Mouse (Mus musculus): Measurements from ENCODE around the gene Ror2. TPM values are rescaled to one million over a fixed set of nuclear protein-coding genes. Genes with fewer than 3 reads are reported as not detected.
"Not testable (repeated sequence)": the region's sequence is repeated elsewhere in the genome, so short reads cannot be mapped to it uniquely, and the experiment has no call there.

The Ror2 gene
- 3.2 and 3.7 TPM in 2 replicates for polyA plus RNA-seq (2015; fragmentation: Nextera tagmentation; extraction: Ambion mirVana)

GRCm38 (mm10) chr13:53285756-53286361, at the start of gene Ror2:
Gene Ror2 (minus strand): TSS chr13:53286124.
- Histone ChIP-seq H3K4me3 (peak within 1 kb of the TSS; percentile 42), H3K9ac (peak within 1 kb of the TSS; percentile 31), H3K4me2 (peak within 1 kb of the TSS; percentile 57), H3K27me3 (replicated peaks) (peaks cover 41% of the 10 kb centered on the region), H3K36me3 (replicated peaks) (no peaks in the 10 kb centered on the region), H3K9me3 (no peaks in the 10 kb centered on the region), H3K27ac (no peak within 1 kb of the TSS), H3K4me1 (peaks cover 17% of the 10 kb centered on the region)
- peak; percentile 69 for ATAC-seq (replicated peaks)
- WGBS = 1% methylated on average over 60 of the region's 68 CpGs

- peaks cover 21% of the 10 kb centered on the region for H3K36me3 ChIP-seq (replicated peaks)
- H3K27ac ChIP-seq = no peak overlapping the region
- no peaks in the 10 kb centered on the region for H3K4me1 ChIP-seq
- no peak for ATAC-seq (replicated peaks)
- no peak overlapping the region for H3K9ac ChIP-seq
- whole genome bisulfite sequencing = 90% methylated on average over 8 of the region's 8 CpGs
- no peak overlapping the region for H3K4me2 ChIP-seq
- H3K9me3 ChIP-seq = no peaks in the 10 kb centered on the region
- no peaks in the 10 kb centered on the region for H3K27me3 ChIP-seq (replicated peaks)
- H3K4me3 ChIP-seq = no peak overlapping the region
Measured at GRCm38 (mm10) chr13:53333769-53334168, 47.8 kb upstream of the Ror2 start.

GRCm38 (mm10) chr13:53330246-53330645, 44.3 kb upstream of the Ror2 start:
- no peak for ATAC-seq (replicated peaks)
- 79% methylated on average over 2 of the region's 2 CpGs for WGBS

GRCm38 (mm10) chr13:53325531-53325930, 39.6 kb upstream of the Ror2 start:
- Histone ChIP-seq H3K4me2 (no peak overlapping the region), H3K4me1 (no peaks in the 10 kb centered on the region), H3K27me3 (replicated peaks) (no peaks in the 10 kb centered on the region), H3K27ac (no peak overlapping the region), H3K4me3 (no peak overlapping the region), H3K9me3 (no peaks in the 10 kb centered on the region), H3K36me3 (replicated peaks) (no peaks in the 10 kb centered on the region), H3K9ac (no peak overlapping the region)
- 93% methylated on average over 1 of the region's 1 CpGs for WGBS
- no peak for ATAC-seq (replicated peaks)

More at GRCm38 (mm10) chr13:53330246-53330645, 44.3 kb upstream of the Ror2 start:
- Histone ChIP-seq H3K27ac (no peak overlapping the region), H3K27me3 (replicated peaks) (no peaks in the 10 kb centered on the region), H3K9ac (no peak overlapping the region), H3K36me3 (replicated peaks) (peaks cover 11% of the 10 kb centered on the region; the same call in 1 of the 2 replicates), H3K9me3 (no peaks in the 10 kb centered on the region), H3K4me2 (no peak overlapping the region), H3K4me1 (no peaks in the 10 kb centered on the region), H3K4me3 (no peak overlapping the region)

GRCm38 (mm10) chr13:53323661-53324060, 37.7 kb upstream of the Ror2 start:
- WGBS = 79% methylated on average over 2 of the region's 2 CpGs
- Histone ChIP-seq H3K9me3 (no peaks in the 10 kb centered on the region), H3K4me2 (no peak overlapping the region), H3K27me3 (replicated peaks) (no peaks in the 10 kb centered on the region), H3K4me3 (no peak overlapping the region), H3K27ac (no peak overlapping the region), H3K36me3 (replicated peaks) (no peaks in the 10 kb centered on the region), H3K9ac (no peak overlapping the region), H3K4me1 (no peaks in the 10 kb centered on the region)
- ATAC-seq (replicated peaks) = no peak

- Histone ChIP-seq H3K4me2 (no peak overlapping the region), H3K9me3 (no peaks in the 10 kb centered on the region), H3K27ac (no peak overlapping the region), H3K27me3 (replicated peaks) (no peaks in the 10 kb centered on the region), H3K4me3 (no peak overlapping the region), H3K9ac (no peak overlapping the region), H3K36me3 (replicated peaks) (no peaks in the 10 kb centered on the region), H3K4me1 (no peaks in the 10 kb centered on the region)
- ATAC-seq (replicated peaks) = no peak
- WGBS = 88% methylated on average over 12 of the region's 12 CpGs
Measured at GRCm38 (mm10) chr13:53320899-53321298, 35.0 kb upstream of the Ror2 start.

GRCm38 (mm10) chr13:53316515-53317295, 30.8 kb upstream of the Ror2 start:
- H3K4me2 ChIP-seq = no peak overlapping the region
- H3K27ac ChIP-seq = no peak overlapping the region
- no peaks in the 10 kb centered on the region for H3K4me1 ChIP-seq
- H3K9ac ChIP-seq = no peak overlapping the region
- no peaks in the 10 kb centered on the region for H3K27me3 ChIP-seq (replicated peaks)
- no peak overlapping the region for H3K4me3 ChIP-seq
- H3K36me3 ChIP-seq (replicated peaks) = no peaks in the 10 kb centered on the region
- 76% methylated on average over 11 of the region's 11 CpGs for WGBS
- no peak for ATAC-seq (replicated peaks)
- no peaks in the 10 kb centered on the region for H3K9me3 ChIP-seq

GRCm38 (mm10) chr13:53315757-53316156, 29.8 kb upstream of the Ror2 start:
- H3K9me3 ChIP-seq; H3K27ac ChIP-seq; ATAC-seq (replicated peaks); H3K4me2 ChIP-seq; H3K4me3 ChIP-seq; H3K36me3 ChIP-seq (replicated peaks); H3K9ac ChIP-seq; H3K27me3 ChIP-seq (replicated peaks); H3K4me1 ChIP-seq: not testable (repeated sequence)
- 73% methylated on average over 4 of the region's 4 CpGs for WGBS

GRCm38 (mm10) chr13:53310442-53310841, 24.5 kb upstream of the Ror2 start:
- ATAC-seq (replicated peaks) = no peak
- Histone ChIP-seq H3K9me3 (no peaks in the 10 kb centered on the region), H3K36me3 (replicated peaks) (no peaks in the 10 kb centered on the region), H3K27me3 (replicated peaks) (no peaks in the 10 kb centered on the region), H3K4me2 (no peak overlapping the region), H3K9ac (no peak overlapping the region), H3K4me1 (peaks cover 11% of the 10 kb centered on the region), H3K4me3 (no peak overlapping the region), H3K27ac (no peak overlapping the region)
- 88% methylated on average over 5 of the region's 5 CpGs for WGBS

GRCm38 (mm10) chr13:53309661-53310160, 23.8 kb upstream of the Ror2 start:
- Histone ChIP-seq H3K9me3 (no peaks in the 10 kb centered on the region), H3K4me2 (peak overlapping the region; percentile 51), H3K9ac (peak overlapping the region; percentile 30; the same call in 1 of the 2 replicates), H3K27me3 (replicated peaks) (no peaks in the 10 kb centered on the region), H3K36me3 (replicated peaks) (no peaks in the 10 kb centered on the region), H3K27ac (0 out of 2 replicates have a peak overlapping the region, but pooled peaks have one; percentile 45), H3K4me1 (peaks cover 11% of the 10 kb centered on the region), H3K4me3 (peak overlapping the region; percentile 25)
- ATAC-seq (replicated peaks) = peak; percentile 80
- 4% methylated on average over 15 of the region's 15 CpGs for WGBS

GRCm38 (mm10) chr13:53309148-53309547, 23.2 kb upstream of the Ror2 start:
- Histone ChIP-seq H3K9me3 (no peaks in the 10 kb centered on the region), H3K4me2 (no peak overlapping the region), H3K4me1 (peaks cover 11% of the 10 kb centered on the region), H3K27me3 (replicated peaks) (no peaks in the 10 kb centered on the region), H3K36me3 (replicated peaks) (no peaks in the 10 kb centered on the region), H3K9ac (no peak overlapping the region), H3K27ac (no peak overlapping the region), H3K4me3 (no peak overlapping the region)
- 60% methylated on average over 9 of the region's 9 CpGs for WGBS
- no peak for ATAC-seq (replicated peaks)

GRCm38 (mm10) chr13:53306836-53307235, 20.9 kb upstream of the Ror2 start:
- 62% methylated on average over 5 of the region's 5 CpGs for WGBS
- Histone ChIP-seq H3K9ac (no peak overlapping the region), H3K4me3 (no peak overlapping the region), H3K4me2 (no peak overlapping the region), H3K27ac (no peak overlapping the region), H3K27me3 (replicated peaks) (no peaks in the 10 kb centered on the region), H3K4me1 (peaks cover 11% of the 10 kb centered on the region), H3K9me3 (no peaks in the 10 kb centered on the region), H3K36me3 (replicated peaks) (no peaks in the 10 kb centered on the region)
- ATAC-seq (replicated peaks) = no peak

Data from midbrain, embryonic 15.5 days (tissue).